Mouse (Mus musculus) liver, embryonic 15.5 days (tissue): ENCODE measurements around the gene Fdxacb1. TPM values are rescaled to one million over a fixed set of nuclear protein-coding genes. Genes with fewer than 3 reads are reported as not detected.

Experiments used
- polyA plus RNA-seq: library from polyadenylated mRNA; unstranded; fragments of >200 nt; fragmentation: Nextera tagmentation; extraction: Ambion mirVana; gene quantifications from 2 replicates; pipeline ENCODE4 v1.2.1, GENCODE M21; 2015

Gene Fdxacb1
- polyA plus RNA-seq, 1 experiment from 2014 or later = 8.5 TPM

Other genes starting within 250 kb of the Fdxacb1 start
- 32.6 and 36.1 TPM in 2 replicates for gene Pts, start 239.5 kb upstream of the Fdxacb1 start, polyA plus RNA-seq
- gene Il18, start 213.4 kb upstream of the Fdxacb1 start, polyA plus RNA-seq = 10.1 and 11.1 TPM in 2 replicates
- gene Bco2, start 213.1 kb upstream of the Fdxacb1 start, polyA plus RNA-seq = 0.60 and 0.67 TPM in 2 replicates
- gene Tex12, start 206.9 kb upstream of the Fdxacb1 start, polyA plus RNA-seq = not detected in 2 replicates
- gene Sdhd, start 164.4 kb upstream of the Fdxacb1 start, polyA plus RNA-seq = 296 and 323 TPM in 2 replicates
- gene Timm8b, start 164.3 kb upstream of the Fdxacb1 start, polyA plus RNA-seq = 130 and 158 TPM in 2 replicates
- 0.75 and 1.0 TPM in 2 replicates for gene Pih1d2, start 150.9 kb upstream of the Fdxacb1 start, polyA plus RNA-seq
- gene Nkapd1, start 150.8 kb upstream of the Fdxacb1 start, polyA plus RNA-seq = 5.6 and 7.0 TPM in 2 replicates
- 23.2 and 24.6 TPM in 2 replicates for gene Dlat, start 108.5 kb upstream of the Fdxacb1 start, polyA plus RNA-seq
- 1.4 and 1.8 TPM in 2 replicates for gene Dixdc1, start 28.7 kb upstream of the Fdxacb1 start, polyA plus RNA-seq
- 3.9 and 4.1 TPM in 2 replicates for gene 2310030G06Rik, start 21.7 kb upstream of the Fdxacb1 start, polyA plus RNA-seq
- 9.9 and 15.2 TPM in 2 replicates for gene Cryab, start 16.9 kb upstream of the Fdxacb1 start, polyA plus RNA-seq
- gene Hspb2, start 15.9 kb upstream of the Fdxacb1 start, polyA plus RNA-seq = 2.1 and 3.5 TPM in 2 replicates
- 14.3 and 14.4 TPM in 2 replicates for gene Alg9, start 6.8 kb downstream of the Fdxacb1 start, polyA plus RNA-seq
- gene 1110032A03Rik, start 7.3 kb downstream of the Fdxacb1 start, polyA plus RNA-seq = 17.4 and 18.6 TPM in 2 replicates
- gene Ppp2r1b, start 77.1 kb downstream of the Fdxacb1 start, polyA plus RNA-seq = 68.8 and 70.2 TPM in 2 replicates
- 9.8 and 11.0 TPM in 2 replicates for gene Sik2, start 240.8 kb downstream of the Fdxacb1 start, polyA plus RNA-seq